Mouse (Mus musculus) layer of hippocampus, adult 11-12 months (tissue): ENCODE measurements around the gene AC161166.1.
"Not testable (repeated sequence)": the region's sequence is repeated elsewhere in the genome, so short reads cannot be mapped to it uniquely, and the experiment has no call there.

Experiments
- DNase-seq: peaks from one replicate; pipeline ENCODE4 v3.0.0; 2022; ENCODE audit warnings: low spot score

The AC161166.1 gene

GRCm38 (mm10) chr7:24525686-24526420, 13.6 kb upstream of the AC161166.1 start:
- no peak for DNase-seq

- DNase-seq: no peak
Observed at GRCm38 (mm10) chr7:24524978-24525377, 12.7 kb upstream of the AC161166.1 start.

GRCm38 (mm10) chr7:24523723-24524122, 11.5 kb upstream of the AC161166.1 start:
- no peak for DNase-seq

GRCm38 (mm10) chr7:24522805-24523204, 10.6 kb upstream of the AC161166.1 start:
- no peak for DNase-seq

GRCm38 (mm10) chr7:24520054-24520453, 7.8 kb upstream of the AC161166.1 start:
- not testable (repeated sequence) for DNase-seq

- DNase-seq: no peak
Observed at GRCm38 (mm10) chr7:24519130-24519529, 6.9 kb upstream of the AC161166.1 start.

GRCm38 (mm10) chr7:24517654-24518053, 5.4 kb upstream of the AC161166.1 start:
- DNase-seq: peak; percentile 49

GRCm38 (mm10) chr7:24517077-24517476, 4.8 kb upstream of the AC161166.1 start:
- DNase-seq: no peak

- DNase-seq: peak; percentile 60
Observed at GRCm38 (mm10) chr7:24516319-24516718, 4.1 kb upstream of the AC161166.1 start.

- DNase-seq: no peak
Observed at GRCm38 (mm10) chr7:24507726-24508114, 4.5 kb downstream of the AC161166.1 start.

GRCm38 (mm10) chr7:24506838-24507725, 5.2 kb downstream of the AC161166.1 start, which contains the start of gene Zfp428:
Gene Zfp428 (plus strand): TSS chr7:24507006.
- peak; percentile 77 for DNase-seq

GRCm38 (mm10) chr7:24506476-24506837, 5.8 kb downstream of the AC161166.1 start:
- DNase-seq: peak; percentile 63

GRCm38 (mm10) chr7:24506065-24506459, 6.2 kb downstream of the AC161166.1 start:
- no peak for DNase-seq

GRCm38 (mm10) chr7:24505447-24506064, 6.7 kb downstream of the AC161166.1 start:
- no peak for DNase-seq

GRCm38 (mm10) chr7:24504868-24505267, 7.4 kb downstream of the AC161166.1 start:
- DNase-seq: no peak

GRCm38 (mm10) chr7:24504004-24504403, 8.3 kb downstream of the AC161166.1 start:
- no peak for DNase-seq

GRCm38 (mm10) chr7:24501492-24501891, 10.8 kb downstream of the AC161166.1 start:
- no peak for DNase-seq

- DNase-seq: no peak
Observed at GRCm38 (mm10) chr7:24500929-24501328, 11.3 kb downstream of the AC161166.1 start.

- no peak for DNase-seq
Observed at GRCm38 (mm10) chr7:24499856-24500577, 12.2 kb downstream of the AC161166.1 start.

GRCm38 (mm10) chr7:24488303-24488702, 24.0 kb downstream of the AC161166.1 start:
- DNase-seq: no peak

GRCm38 (mm10) chr7:24487403-24487802, 24.9 kb downstream of the AC161166.1 start:
- no peak for DNase-seq

GRCm38 (mm10) chr7:24486654-24487130, 25.6 kb downstream of the AC161166.1 start:
- no peak for DNase-seq
